9 mouse cellular contexts compared by ENCODE assay signal in genomic region chr3:96601941-96602703, GRCm38 (mm10). TPM values are rescaled to one million over a fixed set of nuclear protein-coding genes. Genes with fewer than 3 reads are reported as not detected.
DNase-seq lines count a peak whose midpoint lies in the region; ATAC-seq and TF ChIP-seq lines count a peak whose summit lies in the region.
"Had no signal": no experiment of that assay in that cellular context is flagged by ENCODE, and none has a peak within 500 bp of the region (broad histone marks: within the 10 kb centered on the region; RNA-seq: fewer than 3 reads in every experiment).

No protein-coding gene starts in this region.

- WGBS in neural tube, embryonic 11.5 days: 33% methylated on average over 10 of the region's 10 CpGs
- 22% methylated on average over 10 of the region's 10 CpGs for WGBS in embryonic facial prominence, embryonic 14.5 days
- 23% methylated on average over 10 of the region's 10 CpGs for WGBS in hindbrain, embryonic 11.5 days
- WGBS in liver, embryonic 14.5 days (ENCODE audit: insufficient replicate concordance): 51% methylated on average over 10 of the region's 10 CpGs

- TF ChIP-seq CTCF in liver, embryonic 14.5 days (IDR thresholded peaks at IDR 0.05; ENCODE audit: low read depth): no peak

- TF ChIP-seq EP300 in liver, embryonic 14.5 days (IDR thresholded peaks at IDR 0.05; ENCODE audit: low read depth): no peak

- peak overlapping the region; percentile 89 for H3K9ac ChIP-seq in neural tube, embryonic 11.5 days (ENCODE audit: low read length)
- peak overlapping the region; percentile 89 for H3K9ac ChIP-seq in embryonic facial prominence, embryonic 14.5 days (ENCODE audit: low read depth, low read length)
- peak overlapping the region; percentile 78 for H3K9ac ChIP-seq in hindbrain, embryonic 11.5 days (ENCODE audit: low read depth, low read length)
- no peak overlapping the region for H3K9ac ChIP-seq in liver, embryonic 14.5 days (replicated peaks)

- no peak for ATAC-seq in neural tube, embryonic 11.5 days (ENCODE audit: insufficient read depth, low FRiP score, low TSS enrichment)
- ATAC-seq in embryonic facial prominence, embryonic 14.5 days (ENCODE audit: low read depth): no peak
- no peak for ATAC-seq in hindbrain, embryonic 11.5 days (ENCODE audit: low FRiP score)
- no peak for ATAC-seq in liver, embryonic 14.5 days (ENCODE audit: insufficient read depth)

- no peaks in the 10 kb centered on the region for H3K27me3 ChIP-seq in neural tube, embryonic 11.5 days (ENCODE audit: control insufficient read depth, insufficient read depth, low read length)
- no peaks in the 10 kb centered on the region; the same call in 1 of the 2 replicates for H3K27me3 ChIP-seq in embryonic facial prominence, embryonic 14.5 days (replicated peaks; ENCODE audit: control insufficient read depth, insufficient read depth, low read length)
- peaks cover 2% of the 10 kb centered on the region; the same call in 1 of the 2 replicates for H3K27me3 ChIP-seq in hindbrain, embryonic 11.5 days (ENCODE audit: control insufficient read depth, insufficient read depth, low read length)
- peaks cover 54% of the 10 kb centered on the region for H3K27me3 ChIP-seq in liver, embryonic 14.5 days (ENCODE audit: control insufficient read depth, insufficient read depth, low read length)

- H3K4me1 ChIP-seq in neural tube, embryonic 11.5 days (ENCODE audit: control insufficient read depth, insufficient read depth, low read length): peaks cover 32% of the 10 kb centered on the region
- peaks cover 17% of the 10 kb centered on the region for H3K4me1 ChIP-seq in embryonic facial prominence, embryonic 14.5 days (ENCODE audit: control insufficient read depth, insufficient read depth, low read length)
- peaks cover 10% of the 10 kb centered on the region for H3K4me1 ChIP-seq in hindbrain, embryonic 11.5 days (replicated peaks; ENCODE audit: control insufficient read depth, insufficient read depth, low read length)
- H3K4me1 ChIP-seq in liver, embryonic 14.5 days (replicated peaks; ENCODE audit: control insufficient read depth in 2 of 2, insufficient read depth in 2 of 2, low read length in 1 of 2): no peaks in the 10 kb centered on the region

- no peaks in the 10 kb centered on the region for H3K9me3 ChIP-seq in neural tube, embryonic 11.5 days (ENCODE audit: control insufficient read depth, low read length)
- no peaks in the 10 kb centered on the region for H3K9me3 ChIP-seq in embryonic facial prominence, embryonic 14.5 days (ENCODE audit: control insufficient read depth, low read length)
- H3K9me3 ChIP-seq in hindbrain, embryonic 11.5 days (ENCODE audit: control insufficient read depth, low read length): no peaks in the 10 kb centered on the region
- H3K9me3 ChIP-seq in liver, embryonic 14.5 days (ENCODE audit: control insufficient read depth, low read length): no peaks in the 10 kb centered on the region
- H3K9me3 ChIP-seq: megakaryocyte, embryonic 14.5 days had no signal

- H3K27ac ChIP-seq in neural tube, embryonic 11.5 days (ENCODE audit: low read depth, low read length): peak overlapping the region; percentile 36
- peak overlapping the region; percentile 97 for H3K27ac ChIP-seq in embryonic facial prominence, embryonic 14.5 days (replicated peaks; ENCODE audit: low read depth, low read length)
- H3K27ac ChIP-seq in hindbrain, embryonic 11.5 days (ENCODE audit: low read depth, low read length): peak overlapping the region; percentile 97
- no peak overlapping the region for H3K27ac ChIP-seq in liver, embryonic 14.5 days

- H3K4me3 ChIP-seq in neural tube, embryonic 11.5 days (ENCODE audit: low read depth, low read length): peak overlapping the region; percentile 86
- H3K4me3 ChIP-seq in embryonic facial prominence, embryonic 14.5 days (ENCODE audit: low read depth, low read length): peak overlapping the region; percentile 76
- peak overlapping the region; percentile 87 for H3K4me3 ChIP-seq in hindbrain, embryonic 11.5 days (ENCODE audit: low read depth, low read length)
- peak overlapping the region in 1 of 2 experiments; percentile 3; a peak in 1 of 4 replicates for H3K4me3 ChIP-seq in liver, embryonic 14.5 days (ENCODE audit: insufficient read depth in 1 of 2, low read depth in 2 of 2, low read length in 2 of 2)

- peak overlapping the region; percentile 67 for H3K4me2 ChIP-seq in neural tube, embryonic 11.5 days (ENCODE audit: low read depth)
- peak overlapping the region; percentile 59 for H3K4me2 ChIP-seq in embryonic facial prominence, embryonic 14.5 days (ENCODE audit: low read depth, low read length)
- H3K4me2 ChIP-seq in hindbrain, embryonic 11.5 days (replicated peaks; ENCODE audit: low read depth, low read length): peak overlapping the region; percentile 61
- peak overlapping the region; percentile 77 for H3K4me2 ChIP-seq in liver, embryonic 14.5 days (ENCODE audit: low read depth)

- DNase-seq in neural tube, embryonic 11.5 days (ENCODE audit: low spot score): no peak
- DNase-seq in neural tube, embryonic 10.5 days (ENCODE audit: extremely low spot score, low spot score): no peak
- DNase-seq in embryonic facial prominence, embryonic 14.5 days (ENCODE audit: low spot score): peak; percentile 49
- DNase-seq in hindbrain, embryonic 11.5 days (ENCODE audit: low spot score): peak; percentile 24
- no peak for DNase-seq in liver, embryonic 14.5 days (ENCODE audit: low read depth in 3 of 3, low spot score in 3 of 3)
- DNase-seq in right cerebral cortex, postnatal 14 days: peak; percentile 13
- no peak for DNase-seq in thymus, postnatal 14 days
- no peak for DNase-seq in urinary bladder, postnatal 25 days (ENCODE audit: low spot score)

- no peaks in the 10 kb centered on the region for H3K36me3 ChIP-seq in neural tube, embryonic 11.5 days (ENCODE audit: control insufficient read depth, insufficient read depth, low read length)
- H3K36me3 ChIP-seq in embryonic facial prominence, embryonic 14.5 days (ENCODE audit: control insufficient read depth, insufficient read depth, low read length): no peaks in the 10 kb centered on the region
- no peaks in the 10 kb centered on the region for H3K36me3 ChIP-seq in hindbrain, embryonic 11.5 days (ENCODE audit: control insufficient read depth, insufficient read depth, low read length)
- H3K36me3 ChIP-seq in liver, embryonic 14.5 days (replicated peaks; ENCODE audit: control insufficient read depth, insufficient read depth, low read depth): no peaks in the 10 kb centered on the region

RNA-seq across cellular contexts. Expression of gene Lix1l, which starts 1.2 kb away (rescaled TPM):
- polyA plus RNA-seq in neural tube, embryonic 11.5 days (2014; fragmentation: Nextera tagmentation; extraction: Ambion mirVana): 8.0 and 8.7 TPM in 2 replicates
- 9.1 and 10.1 TPM in 2 replicates for polyA plus RNA-seq in embryonic facial prominence, embryonic 14.5 days (2014; fragmentation: Nextera tagmentation; extraction: Ambion mirVana)
- 7.1 and 7.8 TPM in 2 replicates for polyA plus RNA-seq in hindbrain, embryonic 11.5 days (2014; fragmentation: Nextera tagmentation; extraction: Ambion mirVana)
- 2.7 and 2.9 TPM in 2 replicates for polyA plus RNA-seq in liver, embryonic 14.5 days (2012; rRNA removed)
- polyA plus RNA-seq in liver, embryonic 14.5 days (2014; fragmentation: Nextera tagmentation; extraction: Ambion mirVana): 0.32 and 0.48 TPM in 2 replicates

RNA-seq across cellular contexts. Expression of gene Ankrd34a, which starts 5.7 kb away (rescaled TPM):
- 2.8 and 3.6 TPM in 2 replicates for polyA plus RNA-seq in neural tube, embryonic 11.5 days (2014; fragmentation: Nextera tagmentation; extraction: Ambion mirVana)
- polyA plus RNA-seq in embryonic facial prominence, embryonic 14.5 days (2014; fragmentation: Nextera tagmentation; extraction: Ambion mirVana): 2.7 and 3.0 TPM in 2 replicates
- polyA plus RNA-seq in hindbrain, embryonic 11.5 days (2014; fragmentation: Nextera tagmentation; extraction: Ambion mirVana): 2.0 and 2.4 TPM in 2 replicates
- 0.08 TPM in 2 replicates for polyA plus RNA-seq in liver, embryonic 14.5 days (2012; rRNA removed)
- polyA plus RNA-seq in liver, embryonic 14.5 days (2014; fragmentation: Nextera tagmentation; extraction: Ambion mirVana): not detected in 2 replicates

RNA-seq across cellular contexts. Expression of gene Polr3gl, which starts 8.1 kb away (rescaled TPM):
- 12.8 and 15.8 TPM in 2 replicates for polyA plus RNA-seq in neural tube, embryonic 11.5 days (2014; fragmentation: Nextera tagmentation; extraction: Ambion mirVana)
- polyA plus RNA-seq in embryonic facial prominence, embryonic 14.5 days (2014; fragmentation: Nextera tagmentation; extraction: Ambion mirVana): 8.9 and 11.0 TPM in 2 replicates
- 15.4 and 16.6 TPM in 2 replicates for polyA plus RNA-seq in hindbrain, embryonic 11.5 days (2014; fragmentation: Nextera tagmentation; extraction: Ambion mirVana)
- 6.2 and 11.8 TPM in 2 replicates for polyA plus RNA-seq in liver, embryonic 14.5 days (2012; rRNA removed)
- 3.0 and 3.3 TPM in 2 replicates for polyA plus RNA-seq in liver, embryonic 14.5 days (2014; fragmentation: Nextera tagmentation; extraction: Ambion mirVana)

RNA-seq across cellular contexts. Expression of gene Gm16253, which starts 25.3 kb away (rescaled TPM):
- 0.46 and 0.49 TPM in 2 replicates for polyA plus RNA-seq in neural tube, embryonic 11.5 days (2014; fragmentation: Nextera tagmentation; extraction: Ambion mirVana)
- polyA plus RNA-seq in embryonic facial prominence, embryonic 14.5 days (2014; fragmentation: Nextera tagmentation; extraction: Ambion mirVana): 0.55 TPM in 1 of 2 replicates, not detected in the other
- polyA plus RNA-seq in hindbrain, embryonic 11.5 days (2014; fragmentation: Nextera tagmentation; extraction: Ambion mirVana): 0.46 and 0.70 TPM in 2 replicates
- not detected in 2 replicates for polyA plus RNA-seq in liver, embryonic 14.5 days (2012; rRNA removed)
- polyA plus RNA-seq in liver, embryonic 14.5 days (2014; fragmentation: Nextera tagmentation; extraction: Ambion mirVana): not detected in 2 replicates

RNA-seq across cellular contexts. Expression of gene Rbm8a, which starts 27.6 kb away (rescaled TPM):
- polyA plus RNA-seq in neural tube, embryonic 11.5 days (2014; fragmentation: Nextera tagmentation; extraction: Ambion mirVana): 187 and 188 TPM in 2 replicates
- 122 and 127 TPM in 2 replicates for polyA plus RNA-seq in embryonic facial prominence, embryonic 14.5 days (2014; fragmentation: Nextera tagmentation; extraction: Ambion mirVana)
- polyA plus RNA-seq in hindbrain, embryonic 11.5 days (2014; fragmentation: Nextera tagmentation; extraction: Ambion mirVana): 172 and 178 TPM in 2 replicates
- 11.6 and 22.8 TPM in 2 replicates for polyA plus RNA-seq in liver, embryonic 14.5 days (2012; rRNA removed)
- polyA plus RNA-seq in liver, embryonic 14.5 days (2014; fragmentation: Nextera tagmentation; extraction: Ambion mirVana): 69.1 and 73.6 TPM in 2 replicates

Comparison
In these comparisons a context has a peak if more than half of its experiments do, and no peak if none do; other contexts are left out.
1. DNase-seq: peak in embryonic facial prominence, embryonic 14.5 days (single experiment), hindbrain, embryonic 11.5 days (single experiment) and right cerebral cortex, postnatal 14 days (single experiment); none in neural tube, embryonic 11.5 days (single experiment), neural tube, embryonic 10.5 days (single experiment), liver, embryonic 14.5 days (0 of 3), thymus, postnatal 14 days (single experiment) and urinary bladder, postnatal 25 days (single experiment).
2. Peak in every context shown above with its lines, with median percentiles within 50 percentile points of each other: H3K4me2 ChIP-seq.